Comparison of ENCODE assay signal across 10 mouse cellular contexts in the genomic region with DNA sequence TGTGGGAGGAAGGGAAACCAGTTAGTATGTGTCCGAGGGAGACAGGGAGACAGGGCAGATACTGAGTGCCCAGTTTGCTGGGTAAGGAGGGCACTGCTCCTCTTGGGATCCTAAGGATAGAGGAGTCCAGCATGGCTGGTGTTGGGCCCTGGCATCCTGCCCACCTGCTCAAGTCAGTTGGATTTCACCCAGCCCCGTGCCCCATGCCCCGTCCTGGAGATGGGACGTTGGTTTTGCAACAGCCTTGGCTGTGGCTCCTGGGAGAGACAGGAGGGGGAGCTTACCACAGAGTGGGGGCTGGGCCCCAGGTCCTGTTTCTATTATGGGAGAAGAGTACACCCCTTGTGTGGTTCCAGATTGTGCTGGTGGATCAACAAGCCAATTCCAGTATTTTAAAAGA. TPM values are rescaled to one million over a fixed set of nuclear protein-coding genes. Genes with fewer than 3 reads are reported as not detected.
DNase-seq lines count a peak whose midpoint lies in the region; ATAC-seq and TF ChIP-seq lines count a peak whose summit lies in the region.
"Had no signal": no experiment of that assay in that cellular context is flagged by ENCODE, and none has a peak within 500 bp of the region (broad histone marks: within the 10 kb centered on the region; RNA-seq: fewer than 3 reads in every experiment).

No protein-coding gene starts in this region.

- no peaks in the 10 kb centered on the region for H3K36me3 ChIP-seq in kidney, adult 2 months (ENCODE audit: control insufficient read depth, insufficient read depth, low read length)
- H3K36me3 ChIP-seq in kidney, embryonic 14.5 days (ENCODE audit: control insufficient read depth, insufficient read depth, low read length): no peaks in the 10 kb centered on the region
- H3K36me3 ChIP-seq in myocyte (ENCODE audit: control insufficient read depth, insufficient read depth): no peaks in the 10 kb centered on the region
- no peaks in the 10 kb centered on the region for H3K36me3 ChIP-seq in midbrain, postnatal 0 days (ENCODE audit: insufficient read depth, low read length)

- no peaks in the 10 kb centered on the region for H3K27me3 ChIP-seq in kidney, adult 2 months (replicated peaks; ENCODE audit: control insufficient read depth, insufficient read depth, low read length)
- no peaks in the 10 kb centered on the region for H3K27me3 ChIP-seq in kidney, embryonic 14.5 days (ENCODE audit: control insufficient read depth, insufficient read depth, low read length)
- H3K27me3 ChIP-seq in myocyte (ENCODE audit: control insufficient read depth, insufficient read depth, insufficient read length): peaks cover 8% of the 10 kb centered on the region
- no peaks in the 10 kb centered on the region for H3K27me3 ChIP-seq in midbrain, postnatal 0 days (ENCODE audit: insufficient read depth, low read length)

- intact Hi-C loops in heart, postnatal 14 days (cut with DNase I): no loop called here

- no peak overlapping the region for H3K9ac ChIP-seq in kidney, embryonic 14.5 days (ENCODE audit: low read depth, low read length)
- H3K9ac ChIP-seq in midbrain, postnatal 0 days (replicated peaks; ENCODE audit: low read length, poor library complexity, severe bottlenecking): no peak overlapping the region
- H3K9ac ChIP-seq: lung, embryonic 14.5 days had no signal

- WGBS in kidney, adult 2 months: 26% methylated on average over 4 of the region's 4 CpGs
- WGBS in kidney, embryonic 14.5 days: 61% methylated on average over 4 of the region's 4 CpGs
- WGBS in midbrain, postnatal 0 days: 59% methylated on average over 4 of the region's 4 CpGs

- 0 out of 2 replicates have a peak, but pooled peaks cover 3% of the 10 kb centered on the region for H3K4me1 ChIP-seq in kidney, adult 2 months (ENCODE audit: control insufficient read depth, insufficient read depth, low read length)
- H3K4me1 ChIP-seq in kidney, embryonic 14.5 days (ENCODE audit: control insufficient read depth, insufficient read depth, low read length): peaks cover 25% of the 10 kb centered on the region; the same call in 1 of the 2 replicates
- H3K4me1 ChIP-seq in midbrain, postnatal 0 days (ENCODE audit: insufficient read depth, low read length): no peaks in the 10 kb centered on the region; the same call in 1 of the 2 replicates

- no peak overlapping the region for H3K4me2 ChIP-seq in kidney, embryonic 14.5 days (replicated peaks; ENCODE audit: low read depth, low read length)
- H3K4me2 ChIP-seq in myocyte (ENCODE audit: low read depth): peak overlapping the region; percentile 0
- no peak overlapping the region for H3K4me2 ChIP-seq in midbrain, postnatal 0 days (ENCODE audit: low read depth, low read length, poor library complexity, severe bottlenecking)
- H3K4me2 ChIP-seq: lung, embryonic 14.5 days had no signal

- no peak overlapping the region for H3K27ac ChIP-seq in kidney, adult 2 months (ENCODE audit: insufficient read depth, low read depth, low read length)
- no peak overlapping the region for H3K27ac ChIP-seq in kidney, embryonic 14.5 days (ENCODE audit: low read depth, low read length)
- H3K27ac ChIP-seq in midbrain, postnatal 0 days (ENCODE audit: low read depth, low read length): no peak overlapping the region

- no peak for ATAC-seq in kidney, embryonic 14.5 days (ENCODE audit: low FRiP score, low TSS enrichment)
- no peak for ATAC-seq in midbrain, postnatal 0 days (ENCODE audit: low FRiP score)

- peak; percentile 92 for DNase-seq in kidney, adult 2 months
- peak; percentile 88 for DNase-seq in adrenal gland, postnatal 14 days
- peak; percentile 75 to 77 for DNase-seq in heart, postnatal 14 days
- DNase-seq in midbrain, postnatal 0 days (ENCODE audit: low spot score): no peak
- DNase-seq in frontal cortex, postnatal 25 days (ENCODE audit: low spot score in 2 of 2): no peak
- no peak for DNase-seq in frontal cortex, adult 2 months (ENCODE audit: extremely low spot score in 1 of 2, low spot score in 1 of 2)
- DNase-seq: lung, embryonic 14.5 days had no signal

- no peaks in the 10 kb centered on the region for H3K9me3 ChIP-seq in kidney, embryonic 14.5 days (ENCODE audit: control insufficient read depth, low read length)
- no peaks in the 10 kb centered on the region for H3K9me3 ChIP-seq in midbrain, postnatal 0 days (ENCODE audit: low read length)

- H3ac ChIP-seq in myocyte (ENCODE audit: control insufficient read depth, insufficient read length): no peak overlapping the region

- H3K79me2 ChIP-seq in myocyte (ENCODE audit: control insufficient read depth, insufficient read depth): no peaks in the 10 kb centered on the region

- TF ChIP-seq POLR2A in kidney, adult 2 months (IDR thresholded peaks at IDR 0.05; ENCODE audit: low read depth, low read length): no peak
- no peak for TF ChIP-seq POLR2A in myocyte (IDR thresholded peaks at IDR 0.05; ENCODE audit: insufficient read length, low read depth)

- no peak for TF ChIP-seq CTCF in kidney, adult 2 months (conservative IDR thresholded peaks at IDR 0.05; ENCODE audit: insufficient read depth, insufficient read length, low read depth, low read length)
- TF ChIP-seq CTCF in midbrain, postnatal 0 days (IDR thresholded peaks at IDR 0.05): no peak

- no peak overlapping the region for H3K4me3 ChIP-seq in kidney, adult 2 months (ENCODE audit: insufficient read depth, low read depth, low read length)
- H3K4me3 ChIP-seq in kidney, embryonic 14.5 days (ENCODE audit: low read length): no peak overlapping the region
- H3K4me3 ChIP-seq in myocyte: no peak overlapping the region
- H3K4me3 ChIP-seq in midbrain, postnatal 0 days (ENCODE audit: low read depth, low read length): no peak overlapping the region

TF ChIP-seq in myocyte, 11 proteins besides CTCF, POLR2A, EP300 and RAD21 (continues in another document):
- no peak for TF ChIP-seq REST (IDR thresholded peaks at IDR 0.05; ENCODE audit: insufficient read depth, insufficient read length)
- TF ChIP-seq CEBPB (IDR thresholded peaks at IDR 0.05; ENCODE audit: insufficient read depth, poor library complexity, severe bottlenecking): no peak
- TF ChIP-seq TCF3 (IDR thresholded peaks at IDR 0.05; ENCODE audit: insufficient read length, low read depth): no peak
- TF ChIP-seq MYOD1 (IDR thresholded peaks at IDR 0.05; ENCODE audit: control insufficient read depth in 1 of 3, insufficient read length in 2 of 3, low read depth in 2 of 3): no peak
- no peak for TF ChIP-seq USF1 (IDR thresholded peaks at IDR 0.05; ENCODE audit: low read depth)
- TF ChIP-seq MAX (IDR thresholded peaks at IDR 0.05; ENCODE audit: low read depth): no peak
- TF ChIP-seq MYOG (IDR thresholded peaks at IDR 0.05; ENCODE audit: control insufficient read depth in 1 of 3, insufficient read depth in 1 of 3, insufficient read length in 2 of 3, low read depth in 2 of 3): no peak
- TF ChIP-seq TCF12 (IDR thresholded peaks at IDR 0.05; ENCODE audit: insufficient read depth, poor library complexity, severe bottlenecking): no peak

RNA-seq across cellular contexts. Expression of a gene that starts 1.6 kb away (rescaled TPM):
- 0.10 TPM in 1 of 2 replicates, not detected in the other for polyA plus RNA-seq in kidney, adult 2 months (2012; rRNA removed)
- polyA plus RNA-seq in kidney, embryonic 14.5 days (2014; fragmentation: Nextera tagmentation; extraction: Ambion mirVana): not detected in 2 replicates
- 0.70 TPM in 1 of 2 replicates, not detected in the other for total RNA-seq in adrenal gland, postnatal 14 days (2021)
- not detected for total RNA-seq in heart, postnatal 14 days (2021)
- not detected for polyA plus RNA-seq in myocyte (2012; fragmentation: generic; extraction: Trizol)
- not detected in 2 replicates for total RNA-seq in midbrain, postnatal 0 days (2014; rRNA removed)
- not detected in 2 replicates for polyA plus RNA-seq in midbrain, postnatal 0 days (2015; fragmentation: Nextera tagmentation; extraction: Ambion mirVana)
- polyA plus RNA-seq in frontal cortex, adult 2 months (2012; rRNA removed): 0.27 TPM in 1 of 2 replicates, not detected in the other

RNA-seq across cellular contexts. Expression of a gene that starts 6.2 kb away (rescaled TPM):
- polyA plus RNA-seq in kidney, adult 2 months (2012; rRNA removed): 1,335 and 2,389 TPM in 2 replicates
- not detected in 2 replicates for polyA plus RNA-seq in kidney, embryonic 14.5 days (2014; fragmentation: Nextera tagmentation; extraction: Ambion mirVana)
- 561 and 750 TPM in 2 replicates for total RNA-seq in adrenal gland, postnatal 14 days (2021)
- total RNA-seq in heart, postnatal 14 days (2021): 10 to 100 TPM; 14.2 to 77.3 TPM
- not detected for polyA plus RNA-seq in myocyte (2012; fragmentation: generic; extraction: Trizol)
- not detected in 2 replicates for total RNA-seq in midbrain, postnatal 0 days (2014; rRNA removed)
- not detected in 2 replicates for polyA plus RNA-seq in midbrain, postnatal 0 days (2015; fragmentation: Nextera tagmentation; extraction: Ambion mirVana)
- polyA plus RNA-seq in frontal cortex, adult 2 months (2012; rRNA removed): 1.1 and 3.5 TPM in 2 replicates
- polyA plus RNA-seq: embryonic facial prominence, embryonic 11.5 days; lung, embryonic 14.5 days had no signal

RNA-seq across cellular contexts. Expression of a gene that starts 10.0 kb away (rescaled TPM):
- 2.7 and 3.2 TPM in 2 replicates for polyA plus RNA-seq in kidney, adult 2 months (2012; rRNA removed)
- 58.8 and 59.7 TPM in 2 replicates for polyA plus RNA-seq in kidney, embryonic 14.5 days (2014; fragmentation: Nextera tagmentation; extraction: Ambion mirVana)
- 0.93 and 2.2 TPM in 2 replicates for total RNA-seq in adrenal gland, postnatal 14 days (2021)
- total RNA-seq in heart, postnatal 14 days (2021): under 1 TPM; 0.20 to 0.29 TPM
- polyA plus RNA-seq in myocyte (2012; fragmentation: generic; extraction: Trizol): 5.4 TPM
- total RNA-seq in midbrain, postnatal 0 days (2014; rRNA removed): 494 and 539 TPM in 2 replicates
- 350 and 358 TPM in 2 replicates for polyA plus RNA-seq in midbrain, postnatal 0 days (2015; fragmentation: Nextera tagmentation; extraction: Ambion mirVana)
- polyA plus RNA-seq in frontal cortex, adult 2 months (2012; rRNA removed): 124 and 134 TPM in 2 replicates

RNA-seq across cellular contexts. Expression of a gene that starts 10.2 kb away (rescaled TPM):
- 0.67 and 0.99 TPM in 2 replicates for polyA plus RNA-seq in kidney, adult 2 months (2012; rRNA removed)
- polyA plus RNA-seq in kidney, embryonic 14.5 days (2014; fragmentation: Nextera tagmentation; extraction: Ambion mirVana): 9.6 and 11.1 TPM in 2 replicates
- total RNA-seq in adrenal gland, postnatal 14 days (2021): 1.0 TPM in 1 of 2 replicates, not detected in the other
- total RNA-seq in heart, postnatal 14 days (2021): under 1 TPM in 1 of 2 experiments, not detected in 1; 0.29 TPM
- polyA plus RNA-seq in myocyte (2012; fragmentation: generic; extraction: Trizol): 0.22 TPM
- 5.9 and 7.5 TPM in 2 replicates for total RNA-seq in midbrain, postnatal 0 days (2014; rRNA removed)
- 11.7 and 14.6 TPM in 2 replicates for polyA plus RNA-seq in midbrain, postnatal 0 days (2015; fragmentation: Nextera tagmentation; extraction: Ambion mirVana)
- 5.8 and 6.7 TPM in 2 replicates for polyA plus RNA-seq in frontal cortex, adult 2 months (2012; rRNA removed)

RNA-seq across cellular contexts. Expression of a gene that starts 24.3 kb away (rescaled TPM):
- 57.1 and 75.4 TPM in 2 replicates for polyA plus RNA-seq in kidney, adult 2 months (2012; rRNA removed)
- polyA plus RNA-seq in kidney, embryonic 14.5 days (2014; fragmentation: Nextera tagmentation; extraction: Ambion mirVana): 48.0 and 61.2 TPM in 2 replicates
- 32.0 and 38.4 TPM in 2 replicates for total RNA-seq in adrenal gland, postnatal 14 days (2021)
- total RNA-seq in heart, postnatal 14 days (2021): 10 to 100 TPM; 48.3 to 51.5 TPM
- polyA plus RNA-seq in myocyte (2012; fragmentation: generic; extraction: Trizol): 31.4 TPM
- 75.9 and 79.6 TPM in 2 replicates for total RNA-seq in midbrain, postnatal 0 days (2014; rRNA removed)
- polyA plus RNA-seq in midbrain, postnatal 0 days (2015; fragmentation: Nextera tagmentation; extraction: Ambion mirVana): 54.9 and 55.3 TPM in 2 replicates
- polyA plus RNA-seq in frontal cortex, adult 2 months (2012; rRNA removed): 75.9 and 80.7 TPM in 2 replicates

Comparison
In these comparisons a context has a peak if more than half of its experiments do, and no peak if none do; other contexts are left out.
1. RNA of a gene that starts 6.2 kb away (polyA plus RNA-seq): 1,335 to 2,389 TPM in kidney, adult 2 months; 1.1 to 3.5 TPM in frontal cortex, adult 2 months, not detected in kidney, embryonic 14.5 days, not detected in myocyte (single experiment) and not detected in midbrain, postnatal 0 days; every median in the first group is over 100 times any median in the second.
2. DNase-seq: peak in kidney, adult 2 months (single experiment), adrenal gland, postnatal 14 days (single experiment) and heart, postnatal 14 days (2 of 2); none in midbrain, postnatal 0 days (single experiment), frontal cortex, postnatal 25 days (0 of 2) and frontal cortex, adult 2 months (0 of 2).